Mouse (Mus musculus) gastrocnemius, postnatal 14 days (tissue): ENCODE measurements around the gene Slc17a1. TPM values are rescaled to one million over a fixed set of nuclear protein-coding genes. Genes with fewer than 3 reads are reported as not detected.

Experiments
- DNase-seq: peaks from one replicate; pipeline ENCODE4 v3.0.0; 2021; ENCODE audit warnings: mixed read lengths
- intact Hi-C: fragments of 180-260 bp; cut with DNase I; formaldehyde crosslinking; loops from one replicate; pipeline ENCODE4 v1.15.1; 2025; ENCODE audit warnings: low total_unique reads
- total RNA-seq, 2 experiments: library from RNA; stranded (reverse); gene quantifications; 2 replicates each; pipeline ENCODE4 v1.2.3; 2021

Gene Slc17a1
- total RNA-seq, 2 experiments from 2014 or later, result not detected

- DNase-seq, result peak; percentile 23
- intact Hi-C loops, result no loop called here
Measured at GRCm38 (mm10) chr13:23885540-23885939, 18.0 kb downstream of the Slc17a1 start.

DNA sequence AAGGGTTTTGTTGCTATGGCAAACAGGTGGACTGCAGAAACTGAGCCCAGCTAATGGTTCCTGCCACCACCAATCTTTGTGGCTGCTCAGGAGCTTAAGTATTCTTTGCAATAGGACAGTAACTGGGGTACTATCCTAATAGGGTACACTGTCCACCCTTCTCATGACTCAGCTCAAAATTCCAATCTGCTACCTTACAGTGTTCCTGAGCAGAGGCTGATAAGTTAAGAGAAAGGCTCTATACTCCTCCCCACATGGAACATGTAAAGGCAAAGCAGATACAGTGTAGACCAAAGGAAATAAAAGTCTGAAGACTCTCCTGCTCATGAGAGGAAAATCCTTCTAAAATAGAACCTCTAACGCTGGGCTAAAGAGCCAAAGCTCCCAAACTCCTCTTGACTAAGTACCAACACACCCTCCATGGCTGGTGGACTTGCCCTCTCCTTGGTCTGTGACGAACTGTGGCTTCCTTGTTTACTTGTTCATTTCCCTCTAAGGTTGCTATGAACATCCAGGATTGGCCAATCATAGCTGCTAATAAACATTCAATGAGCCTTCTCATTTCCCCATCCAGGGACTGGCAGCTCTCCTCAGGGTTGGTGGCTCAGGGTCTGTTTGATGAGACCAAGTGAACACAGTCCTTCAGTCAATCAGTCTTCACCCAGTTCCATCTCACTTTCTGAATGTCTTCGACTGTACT is 19.6 kb downstream of the Slc17a1 start:
- intact Hi-C loops, result no loop called here
- no peak for DNase-seq

- intact Hi-C loops, result no loop called here
- no peak for DNase-seq
Measured at GRCm38 (mm10) chr13:23889011-23889605, 21.6 kb downstream of the Slc17a1 start.

DNA sequence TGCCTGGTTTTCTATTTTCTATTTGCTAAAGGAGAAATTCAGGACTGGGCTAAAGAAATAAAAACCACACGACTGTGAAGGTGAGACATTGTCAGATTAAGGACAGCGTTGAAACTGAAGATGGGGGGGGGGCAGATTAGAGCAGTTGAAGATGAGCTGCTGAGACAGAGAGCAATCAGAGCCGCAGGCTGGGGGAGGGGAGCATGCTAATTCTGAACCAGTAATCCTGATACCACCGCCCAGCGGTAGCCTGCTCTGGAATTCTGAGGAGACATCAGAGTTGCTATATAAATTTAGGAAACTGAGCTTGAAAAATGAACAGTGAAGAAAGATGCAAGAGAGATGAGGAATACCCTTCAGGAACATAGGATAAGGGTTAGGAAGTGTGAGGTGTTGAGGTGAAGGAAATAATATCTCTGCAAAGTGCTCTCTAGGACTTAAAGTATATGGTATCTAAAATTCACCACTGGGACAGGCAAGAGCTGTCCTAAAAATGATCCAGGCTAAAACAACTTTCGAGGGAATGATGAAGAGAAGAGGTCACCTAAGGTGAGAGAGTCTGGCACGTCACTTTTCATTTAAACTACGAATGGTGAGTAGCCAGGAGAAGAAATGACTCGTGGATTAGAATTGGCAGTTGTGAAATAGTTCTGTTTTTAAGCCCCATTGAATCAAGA is 25.2 kb downstream of the Slc17a1 start:
- no peak for DNase-seq
- intact Hi-C loops, result no loop called here

GRCm38 (mm10) chr13:23893269-23893593 is 25.7 kb downstream of the Slc17a1 start:
- intact Hi-C loops, result no loop called here
- no peak for DNase-seq

- intact Hi-C loops, result no loop called here
- DNase-seq, result no peak
Measured at GRCm38 (mm10) chr13:23898242-23898641, 30.7 kb downstream of the Slc17a1 start.

DNA sequence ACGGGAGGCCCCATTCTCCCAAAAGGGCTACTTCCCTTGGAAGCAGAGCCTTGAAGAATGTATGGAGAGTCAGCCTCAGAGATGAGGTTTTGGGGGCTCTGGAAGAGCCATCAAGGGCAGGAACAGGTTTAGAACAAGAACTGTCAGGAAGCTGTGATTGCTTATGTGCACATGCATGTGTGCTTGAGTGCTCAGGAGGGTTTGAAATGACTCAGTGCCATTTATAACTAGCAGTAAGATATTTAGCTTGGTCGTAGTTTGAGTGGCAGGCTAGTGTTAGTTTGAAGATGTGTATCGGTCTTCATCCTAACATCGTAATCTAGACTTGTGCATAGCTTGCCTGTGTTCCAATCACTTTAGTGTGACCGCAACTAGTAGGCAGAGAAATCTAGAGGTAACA is 39.4 kb downstream of the Slc17a1 start:
- intact Hi-C loops, result no loop called here

DNA sequence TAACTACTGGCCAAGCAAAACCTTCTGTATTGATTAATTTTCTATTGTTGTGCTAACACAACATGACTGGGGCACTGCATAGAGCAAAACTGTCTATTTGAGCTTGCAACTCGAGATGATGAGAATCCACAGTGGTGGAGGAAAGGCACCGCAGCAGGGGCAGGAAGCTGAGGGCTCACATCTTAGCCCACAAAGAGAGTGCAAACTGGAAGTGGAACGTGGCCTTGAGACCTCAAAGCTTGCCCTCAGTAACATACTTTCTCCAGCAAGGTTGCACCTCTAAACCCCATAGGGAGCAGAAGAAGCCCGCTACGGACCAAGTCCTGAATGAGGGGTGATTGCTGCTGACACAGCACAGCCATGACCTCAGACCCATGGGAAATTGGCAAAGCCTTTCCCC is 42.6 kb downstream of the Slc17a1 start:
- intact Hi-C loops, result no loop called here
- no peak for DNase-seq

More for the DNA sequence above, 39.4 kb downstream of the Slc17a1 start:
- DNase-seq, result no peak

DNA sequence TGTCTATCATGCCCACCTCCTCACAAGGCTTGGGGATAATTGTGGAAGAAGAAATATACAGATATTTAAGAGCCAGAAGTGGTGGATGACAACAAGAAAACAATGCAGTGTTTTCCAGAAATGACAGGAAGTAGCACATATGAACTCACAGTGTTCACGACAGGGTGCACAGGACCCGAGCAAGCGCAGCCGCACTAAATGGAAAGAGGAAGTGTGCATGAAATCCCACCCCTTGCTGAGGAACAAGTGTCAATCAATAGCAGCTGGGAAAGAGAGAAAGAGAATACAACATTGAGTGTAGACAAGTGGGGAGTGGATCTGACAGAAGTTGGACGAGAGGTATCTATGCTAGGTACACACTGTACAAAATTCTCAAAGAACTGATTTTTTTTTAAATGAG is 43.8 kb downstream of the Slc17a1 start:
- no peak for DNase-seq
- intact Hi-C loops, result no loop called here

DNA sequence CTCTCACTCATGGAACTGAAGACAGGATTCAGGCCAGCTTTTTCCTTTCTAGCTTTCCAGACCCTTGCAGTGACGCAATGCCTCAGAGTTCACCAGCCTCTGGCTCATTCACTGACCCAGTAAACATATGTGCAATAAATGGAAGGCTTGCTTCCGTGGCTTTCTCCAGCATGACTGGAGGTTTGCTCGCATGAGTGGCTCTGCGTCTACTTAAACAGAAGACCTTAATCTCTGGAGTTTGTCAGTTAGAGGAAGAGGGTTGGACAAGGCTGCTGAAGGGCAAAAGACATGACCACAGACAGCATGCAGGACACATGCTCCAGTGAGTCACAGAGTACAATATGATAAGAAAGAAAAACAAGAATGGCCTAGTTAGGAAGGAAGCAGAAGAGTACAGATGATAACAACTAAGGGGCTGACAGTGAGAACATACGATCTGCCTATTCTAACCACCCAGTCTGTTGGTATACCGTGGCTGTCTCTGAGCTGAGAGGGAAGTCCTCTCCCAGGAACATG is 46.3 kb downstream of the Slc17a1 start:
- intact Hi-C loops, result no loop called here
- DNase-seq, result no peak

- intact Hi-C loops, result no loop called here
- no peak for DNase-seq
Measured at GRCm38 (mm10) chr13:23914376-23915167, 47.0 kb downstream of the Slc17a1 start, which contains the start of gene Slc17a4. Gene Slc17a4, minus strand, starts transcription at chr13:23915009.

DNA sequence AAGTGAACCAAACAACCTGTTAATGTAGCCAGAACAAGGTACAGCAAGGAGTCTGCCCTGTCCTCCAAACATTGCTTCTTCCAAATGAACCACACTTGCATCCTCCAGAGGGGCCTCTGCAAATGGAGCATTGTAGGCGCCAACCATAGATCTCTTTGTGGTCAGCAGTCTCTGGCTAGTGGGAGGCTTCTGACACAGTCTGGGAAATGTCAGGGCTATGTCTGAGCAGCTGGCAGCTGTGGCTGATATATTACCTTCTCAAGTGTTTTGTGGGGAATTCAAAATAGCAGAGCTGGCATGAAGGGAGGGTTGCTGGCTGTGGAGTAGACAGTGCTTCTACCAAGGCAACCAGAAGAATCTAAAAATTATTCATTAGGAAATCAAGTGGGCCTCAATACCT is 48.6 kb downstream of the Slc17a1 start:
- intact Hi-C loops, result no loop called here

GRCm38 (mm10) chr13:23917674-23918073 is 50.1 kb downstream of the Slc17a1 start:
- DNase-seq, result no peak
- intact Hi-C loops, result no loop called here

More for the DNA sequence above, 48.6 kb downstream of the Slc17a1 start:
- peak; percentile 22 for DNase-seq

GRCm38 (mm10) chr13:23925792-23926191 is 58.2 kb downstream of the Slc17a1 start:
- no peak for DNase-seq
- intact Hi-C loops, result no loop called here

GRCm38 (mm10) chr13:23928637-23929036 is 61.1 kb downstream of the Slc17a1 start:
- intact Hi-C loops, result no loop called here
- DNase-seq, result no peak

DNA sequence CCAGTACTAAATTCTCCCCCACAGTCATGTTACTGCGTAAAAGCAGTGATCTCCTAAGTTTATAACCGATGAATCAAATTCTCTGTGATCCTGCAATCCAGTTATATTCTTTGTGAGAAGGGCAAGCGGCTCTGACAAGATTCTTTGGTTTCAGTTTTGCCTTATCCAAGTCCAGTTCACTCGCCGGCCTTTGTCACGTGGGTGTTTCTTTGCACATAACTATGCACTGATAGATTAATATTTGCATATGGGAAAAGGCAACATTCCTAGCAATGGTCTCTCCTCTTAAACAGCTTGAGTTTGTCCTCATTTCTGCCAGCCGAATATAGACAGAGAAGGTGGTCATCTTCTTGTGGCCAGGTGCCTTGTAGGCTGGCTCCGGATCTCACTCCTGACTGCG is 62.9 kb downstream of the Slc17a1 start:
- intact Hi-C loops, result no loop called here
- DNase-seq, result no peak

DNA sequence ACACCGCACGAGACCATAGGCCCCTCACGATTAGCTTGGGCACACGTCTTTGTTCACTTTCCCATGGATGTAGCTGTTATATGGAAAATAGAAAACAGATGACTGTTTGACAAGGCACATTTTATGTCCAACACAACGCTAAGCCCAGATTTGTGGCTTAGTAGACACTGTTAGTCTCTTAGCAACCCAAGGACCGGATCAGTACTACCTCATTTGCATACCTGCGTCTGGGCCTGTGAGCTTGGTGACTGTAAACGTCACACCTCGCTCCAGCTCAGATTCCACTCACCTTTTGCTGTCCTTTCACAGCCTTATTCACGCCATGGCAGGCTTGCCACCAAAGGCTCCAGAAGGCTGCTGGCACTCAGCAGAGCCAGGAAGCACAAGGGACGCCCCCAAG is 63.4 kb downstream of the Slc17a1 start:
- intact Hi-C loops, result no loop called here
- DNase-seq, result no peak

DNA sequence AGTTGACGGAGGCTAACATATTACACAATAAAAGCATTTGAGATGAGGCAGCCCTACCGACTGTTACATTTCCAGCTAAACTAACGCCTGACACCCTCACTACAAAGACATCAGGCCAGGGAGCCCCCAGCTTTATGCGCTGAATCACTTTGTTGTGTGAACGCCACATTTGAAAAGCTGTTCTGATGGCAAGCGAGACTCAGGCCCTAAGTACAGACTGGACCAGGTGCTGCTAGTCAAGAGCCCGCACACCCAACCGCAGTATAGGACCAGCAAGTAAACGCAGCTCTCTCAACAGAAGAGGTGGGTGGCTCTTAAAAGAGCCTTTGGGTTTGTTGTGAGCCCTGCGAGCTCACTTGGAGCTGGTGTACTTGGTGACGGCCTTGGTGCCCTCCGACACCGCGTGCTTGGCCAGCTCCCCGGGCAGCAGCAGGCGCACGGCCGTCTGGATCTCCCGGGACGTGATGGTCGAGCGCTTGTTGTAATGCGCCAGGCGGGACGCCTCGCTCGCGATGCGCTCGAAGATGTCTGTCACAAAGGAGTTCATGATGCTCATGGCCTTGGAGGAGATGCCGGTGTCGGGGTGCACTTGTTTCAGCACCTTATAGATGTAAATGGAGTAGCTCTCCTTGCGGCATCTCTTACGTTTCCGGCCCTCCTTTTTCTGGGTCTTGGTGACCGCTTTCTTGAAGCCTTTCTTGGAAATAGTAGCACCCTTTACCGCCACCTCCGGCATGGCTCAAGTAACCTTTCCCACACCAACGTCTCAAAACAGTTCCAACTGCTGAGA is 66.1 kb downstream of the Slc17a1 start, which contains the start of gene Hist1h2ba:
Gene Hist1h2ba (minus strand): TSS at position 736 of the 790 bp plus-strand sequence.
- intact Hi-C loops, result no loop called here

DNA sequence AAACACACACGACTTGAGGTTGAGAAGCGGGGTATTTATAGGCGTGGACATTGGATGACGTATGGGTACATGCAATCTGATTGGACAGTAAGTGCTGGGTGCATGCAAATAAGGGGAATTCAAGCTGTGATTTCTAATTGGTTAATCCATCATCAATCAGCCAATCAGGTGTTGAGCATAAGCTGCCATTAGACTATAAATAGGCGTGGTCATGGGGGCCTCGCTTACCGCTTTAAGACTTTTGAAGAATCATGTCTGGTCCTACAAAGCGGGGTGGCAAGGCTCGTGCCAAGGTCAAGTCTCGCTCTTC is 66.6 kb downstream of the Slc17a1 start, which contains the start of gene Hist1h2aa:
Gene Hist1h2aa (plus strand): TSS at position 252 of the 310 bp plus-strand sequence.
- intact Hi-C loops, result no loop called here
- no peak for DNase-seq

More for the DNA sequence above, 66.1 kb downstream of the Slc17a1 start, which contains the start of gene Hist1h2ba:
- no peak for DNase-seq
